Mouse (Mus musculus): ENCODE data around the gene Nfkbil1. TPM values are rescaled to one million over a fixed set of nuclear protein-coding genes. Genes with fewer than 3 reads are reported as not detected.

The Nfkbil1 gene
- polyA plus RNA-seq (2017; shearing (Covaris generic)) = 16.0 TPM

GRCm38 (mm10) chr17:35235614-35236389 is at the start of gene Nfkbil1:
TSS of gene Nfkbil1 (minus strand) at chr17:35235792.

GRCm38 (mm10) chr17:35262664-35263522 is 27.3 kb upstream of the Nfkbil1 start, which contains the start of gene H2-D1:
TSS of gene H2-D1 (plus strand) at chr17:35262730.

GRCm38 (mm10) chr17:35241305-35242014 is 5.9 kb upstream of the Nfkbil1 start, which contains the start of gene Ddx39b:
TSS of gene Ddx39b (plus strand) at chr17:35241746.

DNA sequence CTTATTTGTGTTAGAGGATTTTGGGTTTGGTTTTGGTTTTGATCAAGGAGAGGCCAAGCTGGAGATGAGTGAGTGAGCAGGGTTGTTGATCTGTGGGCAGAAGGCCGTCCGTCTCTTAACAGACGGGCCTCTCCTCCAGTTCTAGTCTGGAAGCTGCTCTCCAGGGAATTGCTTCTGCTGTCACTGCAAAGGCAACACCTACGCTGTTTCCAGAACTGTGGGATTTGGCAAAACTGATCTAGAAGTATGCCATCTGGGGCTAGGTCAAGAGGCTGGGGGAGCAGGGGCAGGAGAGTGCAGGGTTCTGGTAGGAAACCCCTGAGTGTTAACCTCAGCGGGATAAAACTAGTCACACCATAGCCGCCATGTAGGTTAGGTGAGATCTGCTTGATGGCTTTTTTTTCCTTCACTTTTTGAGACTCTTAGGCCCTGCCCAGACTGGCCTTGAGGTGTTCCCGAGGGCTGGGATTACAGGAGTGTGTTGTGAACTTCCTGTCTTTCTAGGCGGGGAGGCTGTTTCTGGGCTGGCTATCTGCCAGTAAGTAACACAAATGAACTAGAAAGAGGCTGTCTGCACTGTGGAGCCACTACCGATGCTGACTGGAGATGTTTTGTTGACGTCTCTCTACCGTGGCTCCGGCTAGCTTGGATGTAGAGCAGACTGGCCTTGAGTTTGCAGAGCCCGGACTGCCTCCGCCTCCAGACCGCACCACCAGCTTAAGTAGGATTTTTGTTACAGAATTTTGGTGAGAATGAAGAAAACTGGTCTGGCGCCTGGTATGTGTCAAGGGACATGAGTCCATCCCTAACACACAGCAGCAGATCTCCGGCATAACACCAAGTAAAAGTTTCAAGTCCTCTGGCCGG is 2.2 kb downstream of the Nfkbil1 start, which contains the start of gene Atp6v1g2:
Gene Atp6v1g2 (plus strand): TSS at position 547 of the 867 bp plus-strand sequence.

DNA sequence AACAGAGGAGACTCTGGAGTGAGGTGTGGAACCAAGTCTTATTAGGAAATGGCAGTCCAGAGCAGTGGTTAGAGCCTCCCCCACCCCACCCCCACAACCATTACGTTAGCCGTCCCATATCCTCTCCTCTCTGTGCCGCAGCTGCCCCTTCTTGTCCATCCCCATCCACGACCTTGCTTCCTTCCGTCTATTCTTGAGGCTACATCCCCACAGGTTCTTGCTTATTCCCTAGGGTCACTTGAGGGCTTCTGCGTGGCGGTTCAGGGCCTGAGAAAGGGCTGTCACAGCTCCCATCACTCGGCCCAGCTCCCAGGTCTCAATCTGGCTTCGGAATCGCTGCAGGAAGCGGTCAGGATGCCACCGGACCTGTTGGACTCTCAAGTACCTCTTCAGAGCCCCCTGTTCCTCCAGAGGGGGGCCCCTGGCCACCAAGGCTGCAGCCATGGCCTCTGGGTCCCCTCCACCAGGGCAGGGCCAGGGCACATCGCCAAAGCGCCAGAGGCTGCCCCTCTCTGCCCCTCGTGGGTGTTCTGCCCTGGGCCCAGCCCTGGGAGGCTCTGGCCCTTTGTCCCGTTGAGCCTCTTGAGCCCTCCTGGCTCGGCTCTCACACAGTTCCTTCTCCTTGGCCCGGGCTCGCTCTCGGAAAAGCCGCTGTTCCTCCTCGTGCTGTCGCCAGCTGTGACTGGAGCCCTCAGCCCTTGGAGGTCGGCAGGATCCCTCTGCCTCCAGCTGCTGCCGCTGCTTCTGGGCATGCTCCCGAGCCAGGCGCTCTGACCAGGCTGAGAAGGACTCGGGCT is 15.2 kb downstream of the Nfkbil1 start, which contains the start of gene Gm16181:
Gene Gm16181 (plus strand): TSS at position 679 of the 797 bp plus-strand sequence.

DNA sequence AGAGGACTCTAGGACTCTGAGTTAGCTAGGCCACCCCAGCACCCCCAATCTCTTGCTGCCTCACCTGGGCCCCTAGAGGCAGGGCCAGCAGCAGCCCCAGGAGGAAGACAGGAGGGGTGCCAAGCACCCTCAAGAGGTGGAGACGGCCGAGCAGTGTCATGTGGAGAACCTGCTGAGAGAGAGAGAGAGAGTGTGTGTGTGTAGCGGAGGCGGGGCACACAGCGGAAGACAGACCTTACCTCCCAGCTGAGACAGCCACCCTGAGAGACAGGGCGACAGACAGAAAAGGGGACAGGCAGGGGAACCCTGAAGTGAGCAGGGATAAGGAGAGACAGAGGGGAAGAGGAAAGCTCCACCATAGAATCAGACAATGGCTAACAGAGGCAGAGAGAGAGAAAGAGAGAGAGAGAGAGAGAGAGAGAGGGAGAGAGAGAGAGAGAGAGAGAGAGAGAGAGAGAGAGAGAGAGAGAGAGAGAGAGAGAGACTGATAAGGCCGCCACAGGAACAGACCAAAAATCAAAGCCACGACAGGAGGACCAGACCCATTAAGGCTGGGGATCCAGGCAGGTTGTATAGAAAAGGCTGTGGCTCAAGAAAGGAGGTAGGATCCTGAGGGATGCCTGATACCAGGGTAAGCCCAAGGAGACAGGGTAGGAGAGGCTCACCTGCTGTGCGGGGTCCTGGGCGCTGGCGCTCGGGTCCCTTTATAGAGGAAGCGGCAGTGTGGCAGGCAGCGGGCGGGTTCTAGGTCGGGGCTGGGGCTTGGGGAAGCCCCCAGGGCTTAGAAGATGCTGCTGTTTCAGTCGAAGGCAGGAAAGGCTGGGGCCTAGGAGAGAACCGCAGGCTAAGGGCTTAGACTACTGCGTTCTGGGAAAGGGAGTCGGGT is 30.9 kb downstream of the Nfkbil1 start, which contains the start of gene Lta:
Gene Lta (minus strand): TSS at position 858 of the 886 bp plus-strand sequence.

GRCm38 (mm10) chr17:35201787-35202186 is 33.8 kb downstream of the Nfkbil1 start, which contains the start of gene Tnf:
TSS of gene Tnf (minus strand) at chr17:35202007.

DNA sequence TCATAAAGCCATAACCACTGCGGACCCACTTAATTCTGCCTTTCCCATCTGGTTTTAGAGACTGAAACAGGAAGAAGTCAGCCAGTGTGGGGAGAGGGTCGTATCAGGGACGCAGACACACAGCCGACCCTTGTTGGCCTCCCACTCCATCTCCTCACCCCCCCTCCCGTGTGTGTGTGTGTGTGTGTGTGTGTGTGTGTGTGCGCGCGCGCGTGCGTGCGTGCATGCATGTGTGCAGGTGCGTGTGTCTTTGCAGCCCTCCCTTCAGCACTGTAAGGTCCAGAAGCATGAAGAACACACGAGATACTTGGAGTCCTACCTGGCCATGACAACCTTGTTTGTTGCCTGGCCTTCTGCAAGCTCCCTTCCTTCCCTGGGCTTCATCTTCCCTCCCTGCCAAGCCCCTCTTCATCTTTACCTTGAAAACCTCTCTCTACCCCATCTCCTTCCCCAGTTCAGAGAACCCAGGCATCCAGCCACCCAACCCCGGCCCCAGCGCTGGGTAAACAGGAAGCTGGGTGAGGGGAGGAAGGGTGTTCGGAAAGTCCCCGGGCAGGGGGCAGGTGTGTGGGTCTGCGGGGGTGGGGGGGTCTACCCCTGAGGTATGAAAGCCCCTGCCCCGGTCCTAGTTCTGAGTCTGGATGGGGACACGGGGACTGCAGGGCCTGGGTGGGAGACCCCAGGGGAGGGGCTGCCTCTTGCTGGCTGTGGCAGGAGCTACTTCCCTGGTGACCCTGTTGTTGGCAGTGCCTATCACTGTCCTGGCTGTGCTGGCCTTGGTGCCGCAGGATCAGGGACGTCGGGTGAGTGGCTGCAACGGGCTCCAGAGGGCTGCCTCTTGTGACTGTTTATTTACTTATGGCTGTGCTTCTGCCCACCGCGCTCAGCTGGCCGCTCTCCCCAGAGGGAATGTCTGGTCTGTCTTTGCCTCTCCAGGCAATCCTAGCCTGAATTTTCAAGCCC is 41.4 kb downstream of the Nfkbil1 start, which contains the start of gene Ltb:
Gene Ltb (plus strand): TSS at position 559 of the 963 bp plus-strand sequence.

DNA sequence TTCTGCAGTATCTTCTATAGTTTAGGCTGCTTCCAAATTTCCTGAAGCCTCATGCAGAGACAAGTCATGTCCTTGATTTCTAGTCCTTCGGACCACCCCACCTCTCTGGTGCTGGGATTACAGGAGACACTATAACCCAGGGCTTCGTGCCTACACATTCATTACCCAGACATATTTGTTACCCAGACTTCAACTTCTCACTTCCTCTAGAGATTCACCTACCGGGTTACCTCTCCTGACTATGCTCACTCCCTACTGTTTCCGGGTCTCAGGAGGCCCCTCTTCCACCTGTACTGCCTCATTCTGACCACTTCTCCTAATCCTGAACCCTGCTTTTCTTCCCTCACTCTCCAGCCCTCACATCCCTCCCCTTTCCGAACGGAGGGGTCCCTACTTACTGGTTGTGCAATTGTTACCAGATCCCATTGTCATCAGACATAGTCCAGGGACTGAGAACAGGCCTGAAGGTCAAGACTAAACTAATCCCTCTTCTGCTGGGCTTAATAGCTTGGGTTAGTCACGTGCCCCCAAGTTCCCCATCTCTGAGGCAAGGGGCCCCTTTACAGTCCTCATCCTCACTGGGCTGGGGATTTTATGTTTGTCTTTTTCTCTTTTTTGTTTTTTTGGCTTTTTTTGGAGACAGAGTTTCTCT is 47.5 kb downstream of the Nfkbil1 start, which contains the start of gene Lst1:
Gene Lst1 (minus strand): TSS at position 481 of the 652 bp plus-strand sequence.

DNA sequence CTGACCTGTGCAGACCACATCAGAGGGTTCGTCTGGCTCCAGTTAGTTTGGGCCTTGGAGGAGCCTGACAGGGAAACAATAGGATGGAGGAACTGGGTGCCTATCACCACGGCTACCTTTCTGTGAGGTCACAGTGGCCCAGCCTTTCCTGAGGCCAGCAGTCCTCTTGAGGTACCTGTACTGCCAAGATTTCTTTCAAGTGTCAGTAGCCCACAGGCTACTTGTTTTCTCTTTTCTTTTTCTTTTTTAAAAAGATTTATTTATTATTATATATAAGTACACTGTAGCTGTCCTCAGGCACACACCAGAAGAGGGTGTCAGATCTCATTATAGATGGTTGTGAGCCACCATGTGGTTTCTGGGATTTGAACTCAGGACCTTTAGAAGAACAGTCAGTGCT is 59.6 kb downstream of the Nfkbil1 start, which contains the start of gene Aif1:
Gene Aif1 (minus strand): TSS at position 101 of the 400 bp plus-strand sequence.

Other genes starting within 250 kb of the Nfkbil1 start
- 151 TPM for gene Vars, start 234.8 kb downstream of the Nfkbil1 start, polyA plus RNA-seq (2017; shearing (Covaris generic))
- gene Vwa7, start 219.2 kb downstream of the Nfkbil1 start, polyA plus RNA-seq (2017; shearing (Covaris generic)) = not detected
- not detected for gene Sapcd1, start 207.8 kb downstream of the Nfkbil1 start, polyA plus RNA-seq (2017; shearing (Covaris generic))
- gene Msh5, start 189.0 kb downstream of the Nfkbil1 start, polyA plus RNA-seq (2017; shearing (Covaris generic)) = 4.4 TPM
- gene Clic1, start 185.8 kb downstream of the Nfkbil1 start, polyA plus RNA-seq (2017; shearing (Covaris generic)) = 228 TPM
- 0.95 TPM for gene Ddah2, start 176.8 kb downstream of the Nfkbil1 start, polyA plus RNA-seq (2017; shearing (Covaris generic))
- gene Ly6g6c, start 170.4 kb downstream of the Nfkbil1 start, polyA plus RNA-seq (2017; shearing (Covaris generic)) = not detected
- not detected for gene Mpig6b, start 169.6 kb downstream of the Nfkbil1 start, polyA plus RNA-seq (2017; shearing (Covaris generic))
- gene Ly6g6e, start 158.9 kb downstream of the Nfkbil1 start, polyA plus RNA-seq (2017; shearing (Covaris generic)) = not detected
- not detected for gene Ly6g6d, start 157.7 kb downstream of the Nfkbil1 start, polyA plus RNA-seq (2017; shearing (Covaris generic))
- not detected for gene Ly6g6f, start 150.2 kb downstream of the Nfkbil1 start, polyA plus RNA-seq (2017; shearing (Covaris generic))
- 90.2 TPM for gene Abhd16a, start 146.5 kb downstream of the Nfkbil1 start, polyA plus RNA-seq (2017; shearing (Covaris generic))
- not detected for gene Ly6g5c, start 127.5 kb downstream of the Nfkbil1 start, polyA plus RNA-seq (2017; shearing (Covaris generic))
- 1.2 TPM for gene Ly6g5b, start 120.4 kb downstream of the Nfkbil1 start, polyA plus RNA-seq (2017; shearing (Covaris generic))
- gene Gpank1, start 114.3 kb downstream of the Nfkbil1 start, polyA plus RNA-seq (2017; shearing (Covaris generic)) = 64.4 TPM
- gene Csnk2b, start 113.7 kb downstream of the Nfkbil1 start, polyA plus RNA-seq (2017; shearing (Covaris generic)) = 190 TPM
- 0.75 TPM for gene D17H6S53E, start 109.4 kb downstream of the Nfkbil1 start, polyA plus RNA-seq (2017; shearing (Covaris generic))
- not detected for gene Apom, start 103.7 kb downstream of the Nfkbil1 start, polyA plus RNA-seq (2017; shearing (Covaris generic))
- 77.8 TPM for gene Bag6, start 100.6 kb downstream of the Nfkbil1 start, polyA plus RNA-seq (2017; shearing (Covaris generic))
- gene Prrc2a, start 70.9 kb downstream of the Nfkbil1 start, polyA plus RNA-seq (2017; shearing (Covaris generic)) = 31.3 TPM
- gene Aif1, start 59.7 kb downstream of the Nfkbil1 start, polyA plus RNA-seq (2017; shearing (Covaris generic)) = not detected
- gene Lst1, start 47.4 kb downstream of the Nfkbil1 start, polyA plus RNA-seq (2017; shearing (Covaris generic)) = 1.8 TPM
- gene Ltb, start 41.4 kb downstream of the Nfkbil1 start, polyA plus RNA-seq (2017; shearing (Covaris generic)) = 754 TPM
- 4.2 TPM for gene Tnf, start 33.8 kb downstream of the Nfkbil1 start, polyA plus RNA-seq (2017; shearing (Covaris generic))
- gene Lta, start 30.4 kb downstream of the Nfkbil1 start, polyA plus RNA-seq (2017; shearing (Covaris generic)) = 24.6 TPM
- not detected for gene Gm16181, start 15.0 kb downstream of the Nfkbil1 start, polyA plus RNA-seq (2017; shearing (Covaris generic))
- 1.4 TPM for gene Atp6v1g2, start 2.1 kb downstream of the Nfkbil1 start, polyA plus RNA-seq (2017; shearing (Covaris generic))
- 192 TPM for gene Ddx39b, start 6.0 kb upstream of the Nfkbil1 start, polyA plus RNA-seq (2017; shearing (Covaris generic))
- 5,786 TPM for gene H2-D1, start 26.9 kb upstream of the Nfkbil1 start, polyA plus RNA-seq (2017; shearing (Covaris generic))
- gene H2-Q1, start 84.6 kb upstream of the Nfkbil1 start, polyA plus RNA-seq (2017; shearing (Covaris generic)) = not detected
- 7.0 TPM for gene H2-Q2, start 106.5 kb upstream of the Nfkbil1 start, polyA plus RNA-seq (2017; shearing (Covaris generic))
- 50.9 TPM for gene H2-Q4, start 143.8 kb upstream of the Nfkbil1 start, polyA plus RNA-seq (2017; shearing (Covaris generic))
- gene H2-Q6, start 189.1 kb upstream of the Nfkbil1 start, polyA plus RNA-seq (2017; shearing (Covaris generic)) = 505 TPM
- 1,681 TPM for gene H2-Q7, start 203.4 kb upstream of the Nfkbil1 start, polyA plus RNA-seq (2017; shearing (Covaris generic))
- gene H2-Q10, start 234.3 kb upstream of the Nfkbil1 start, polyA plus RNA-seq (2017; shearing (Covaris generic)) = 24.6 TPM